Mouse (Mus musculus): Measurements from ENCODE around the gene Sept1. TPM values are rescaled to one million over a fixed set of nuclear protein-coding genes. Genes with fewer than 3 reads are reported as not detected.

The Sept1 gene
- polyA plus RNA-seq, 1 experiment = 2.9 TPM

GRCm38 (mm10) chr7:127271093-127271492, 38.2 kb upstream of the Sept1 start:
- H3K27ac ChIP-seq (ENCODE audit: insufficient read depth, low read depth, low read length) = peak overlapping the region; percentile 69
- H3K4me1 ChIP-seq (ENCODE audit: control insufficient read depth, insufficient read depth, low read length) = peaks cover 38% of the 10 kb centered on the region
- TF ChIP-seq POLR2A (IDR thresholded peaks at IDR 0.05; ENCODE audit: borderline replicate concordance, low read depth, low read length) (no peak), CTCF (IDR thresholded peaks at IDR 0.05; ENCODE audit: low read depth, low read length) (no peak)
- no peak overlapping the region for H3K4me3 ChIP-seq (ENCODE audit: insufficient read depth, low read length)

GRCm38 (mm10) chr7:127270666-127271065, 37.7 kb upstream of the Sept1 start:
- Histone ChIP-seq H3K4me3 (ENCODE audit: insufficient read depth, low read length) (no peak overlapping the region), H3K4me1 (ENCODE audit: control insufficient read depth, insufficient read depth, low read length) (peaks cover 38% of the 10 kb centered on the region), H3K27ac (ENCODE audit: insufficient read depth, low read depth, low read length) (peak overlapping the region; percentile 69)
- TF ChIP-seq CTCF (IDR thresholded peaks at IDR 0.05; ENCODE audit: low read depth, low read length) (no peak), POLR2A (IDR thresholded peaks at IDR 0.05; ENCODE audit: borderline replicate concordance, low read depth, low read length) (no peak)

- Histone ChIP-seq H3K4me3 (ENCODE audit: insufficient read depth, low read length) (no peak overlapping the region), H3K4me1 (ENCODE audit: control insufficient read depth, insufficient read depth, low read length) (peaks cover 40% of the 10 kb centered on the region), H3K27ac (ENCODE audit: insufficient read depth, low read depth, low read length) (peak overlapping the region; percentile 79)
- TF ChIP-seq CTCF (IDR thresholded peaks at IDR 0.05; ENCODE audit: low read depth, low read length) (no peak), POLR2A (IDR thresholded peaks at IDR 0.05; ENCODE audit: borderline replicate concordance, low read depth, low read length) (no peak)
Measured at GRCm38 (mm10) chr7:127270256-127270655, 37.3 kb upstream of the Sept1 start.

- Histone ChIP-seq H3K4me3 (ENCODE audit: insufficient read depth, low read length) (no peak overlapping the region), H3K27ac (ENCODE audit: insufficient read depth, low read depth, low read length) (no peak overlapping the region), H3K4me1 (ENCODE audit: control insufficient read depth, insufficient read depth, low read length) (peaks cover 14% of the 10 kb centered on the region)
- no peak for TF ChIP-seq CTCF (IDR thresholded peaks at IDR 0.05; ENCODE audit: low read depth, low read length)
Measured at GRCm38 (mm10) chr7:127263526-127263925, 30.6 kb upstream of the Sept1 start.

- Histone ChIP-seq H3K4me1 (ENCODE audit: control insufficient read depth, insufficient read depth, low read length) (peaks cover 14% of the 10 kb centered on the region), H3K4me3 (ENCODE audit: insufficient read depth, low read length) (no peak overlapping the region), H3K27ac (ENCODE audit: insufficient read depth, low read depth, low read length) (no peak overlapping the region)
- TF ChIP-seq POLR2A (IDR thresholded peaks at IDR 0.05; ENCODE audit: borderline replicate concordance, low read depth, low read length) (no peak), CTCF (IDR thresholded peaks at IDR 0.05; ENCODE audit: low read depth, low read length) (no peak)
Measured at GRCm38 (mm10) chr7:127262218-127262961, 29.5 kb upstream of the Sept1 start.

- Histone ChIP-seq H3K4me1 (ENCODE audit: control insufficient read depth, insufficient read depth, low read length) (peaks cover 16% of the 10 kb centered on the region), H3K4me3 (ENCODE audit: insufficient read depth, low read length) (peak within 1 kb of the TSS; percentile 93), H3K27ac (ENCODE audit: insufficient read depth, low read depth, low read length) (no peak within 1 kb of the TSS)
- TF ChIP-seq CTCF (IDR thresholded peaks at IDR 0.05; ENCODE audit: low read depth, low read length) (peak; percentile 71), POLR2A (IDR thresholded peaks at IDR 0.05; ENCODE audit: borderline replicate concordance, low read depth, low read length) (peak; percentile 65; the same call in 1 of the 2 replicates)
Measured at GRCm38 (mm10) chr7:127260309-127261111, 27.6 kb upstream of the Sept1 start, which contains the start of gene Dctpp1. TSS of gene Dctpp1 (minus strand) at chr7:127260709.

GRCm38 (mm10) chr7:127259186-127259905, 26.4 kb upstream of the Sept1 start:
- peaks cover 21% of the 10 kb centered on the region for H3K4me1 ChIP-seq (ENCODE audit: control insufficient read depth, insufficient read depth, low read length)

GRCm38 (mm10) chr7:127256518-127256917, 23.6 kb upstream of the Sept1 start:
- Histone ChIP-seq H3K4me3 (ENCODE audit: insufficient read depth, low read length) (no peak overlapping the region), H3K4me1 (ENCODE audit: control insufficient read depth, insufficient read depth, low read length) (peaks cover 24% of the 10 kb centered on the region), H3K27ac (ENCODE audit: insufficient read depth, low read depth, low read length) (peak overlapping the region; percentile 2; the same call in 1 of the 2 replicates)
- TF ChIP-seq CTCF (IDR thresholded peaks at IDR 0.05; ENCODE audit: low read depth, low read length) (no peak), POLR2A (IDR thresholded peaks at IDR 0.05; ENCODE audit: borderline replicate concordance, low read depth, low read length) (no peak)

More at GRCm38 (mm10) chr7:127259186-127259905, 26.4 kb upstream of the Sept1 start:
- peak overlapping the region; percentile 93 for H3K4me3 ChIP-seq (ENCODE audit: insufficient read depth, low read length)
- TF ChIP-seq CTCF (IDR thresholded peaks at IDR 0.05; ENCODE audit: low read depth, low read length) = peak; percentile 12; the same call in 1 of the 2 replicates
- no peak for TF ChIP-seq POLR2A (IDR thresholded peaks at IDR 0.05; ENCODE audit: borderline replicate concordance, low read depth, low read length)
- H3K27ac ChIP-seq (ENCODE audit: insufficient read depth, low read depth, low read length) = no peak overlapping the region

GRCm38 (mm10) chr7:127255965-127256364, 23.0 kb upstream of the Sept1 start:
- H3K4me3 ChIP-seq (ENCODE audit: insufficient read depth, low read length) = no peak overlapping the region
- TF ChIP-seq POLR2A (IDR thresholded peaks at IDR 0.05; ENCODE audit: borderline replicate concordance, low read depth, low read length) (no peak), CTCF (IDR thresholded peaks at IDR 0.05; ENCODE audit: low read depth, low read length) (no peak)
- H3K27ac ChIP-seq (ENCODE audit: insufficient read depth, low read depth, low read length) = no peak overlapping the region
- H3K4me1 ChIP-seq (ENCODE audit: control insufficient read depth, insufficient read depth, low read length) = peaks cover 20% of the 10 kb centered on the region

Data from bone marrow macrophage, adult 2 months (primary cell).